Mouse (Mus musculus) ES-Bruce4 (cell line): Measurements from ENCODE around the gene Smpd4.

Source experiments
- CTCF ChIP-seq: IDR thresholded peaks from one replicate; pipeline ENCODE4 v1.8.1; 2011; ENCODE audit warnings: low read depth, low read length
- EP300 ChIP-seq: IDR thresholded peaks from 2 replicates; pipeline ENCODE4 v1.6.1; 2011; ENCODE audit warnings: low read depth, low read length; ENCODE audit not compliant: insufficient read depth
- POLR2A ChIP-seq: IDR thresholded peaks from one replicate; pipeline ENCODE4 v1.8.1; 2011; ENCODE audit warnings: low read length; ENCODE audit not compliant: insufficient read depth

DNA sequence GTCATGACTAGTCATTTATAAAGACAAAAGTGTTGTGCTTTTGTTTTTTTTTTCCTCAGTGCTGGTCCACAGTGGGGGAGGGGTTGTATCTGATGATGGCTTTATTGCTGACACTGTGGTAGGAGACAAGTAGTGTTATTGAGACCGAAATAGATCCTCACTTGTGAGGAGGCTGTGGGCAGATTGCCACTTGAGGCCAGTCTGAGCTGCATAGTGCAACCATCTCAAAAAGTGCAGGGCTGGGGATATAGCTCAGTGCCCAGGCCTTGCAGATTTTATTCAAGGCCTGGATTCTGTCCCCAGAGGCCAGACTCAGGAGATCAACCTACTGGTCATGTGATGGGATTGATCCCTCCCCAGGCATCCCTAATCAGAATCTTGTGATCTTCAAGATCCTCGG is 17.8 kb downstream of the Smpd4 start:
- no peak for TF ChIP-seq POLR2A
- no peak for TF ChIP-seq CTCF
- TF ChIP-seq EP300, result no peak
